Mouse (Mus musculus) liver, adult 10 weeks (tissue): ENCODE measurements around the gene Snph. TPM values are rescaled to one million over a fixed set of nuclear protein-coding genes. Genes with fewer than 3 reads are reported as not detected.

Experiments used
- polyA plus RNA-seq: library from polyadenylated mRNA; stranded (reverse); fragments of 350-450 nt; fragmentation: Illumina TruSeq; extraction: RNeasy Lipid Tissue Mini Kit (QIAGEN cat#74804); gene quantifications from one replicate; pipeline ENCODE4 v1.2.3, GENCODE M21; 2014; ENCODE audit warnings: low read depth, low replicate concordance

Gene Snph
- not detected for polyA plus RNA-seq

DNA sequence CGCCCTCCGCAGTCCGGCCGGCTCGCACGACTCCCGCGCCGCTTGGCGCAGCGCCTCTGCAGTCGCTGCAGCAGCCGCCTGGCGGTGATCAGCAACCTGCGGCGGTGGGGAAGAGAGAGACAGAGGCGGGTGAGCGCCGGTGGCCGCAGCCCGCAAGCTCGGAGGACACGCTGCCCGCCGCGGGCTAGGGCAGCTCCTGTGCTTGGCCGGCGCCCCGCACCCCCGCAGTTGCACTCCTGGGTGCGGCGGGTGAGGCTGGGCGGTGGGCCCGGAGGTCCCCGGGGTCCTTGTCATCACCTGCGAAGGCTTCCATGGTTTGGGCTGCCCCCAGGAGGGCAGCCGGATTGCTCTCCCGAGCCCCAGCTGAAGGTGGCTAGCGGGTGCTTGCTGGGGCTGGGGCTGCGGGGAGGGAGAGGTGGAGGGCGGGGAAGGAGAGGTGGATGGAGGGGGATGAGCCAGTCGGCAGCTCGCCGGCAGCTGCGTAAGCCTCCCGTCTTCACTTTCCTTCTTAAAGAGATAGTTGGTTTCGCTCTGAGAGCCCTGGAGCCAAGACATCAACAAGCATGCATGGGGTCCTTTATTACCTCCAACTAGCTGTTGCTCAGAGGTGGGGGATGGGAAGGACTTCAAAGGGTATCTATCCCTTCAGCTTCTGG, at the start of gene Snph:
TSS of gene Snph (minus strand) at position 435 of the 656 bp plus-strand sequence.

DNA sequence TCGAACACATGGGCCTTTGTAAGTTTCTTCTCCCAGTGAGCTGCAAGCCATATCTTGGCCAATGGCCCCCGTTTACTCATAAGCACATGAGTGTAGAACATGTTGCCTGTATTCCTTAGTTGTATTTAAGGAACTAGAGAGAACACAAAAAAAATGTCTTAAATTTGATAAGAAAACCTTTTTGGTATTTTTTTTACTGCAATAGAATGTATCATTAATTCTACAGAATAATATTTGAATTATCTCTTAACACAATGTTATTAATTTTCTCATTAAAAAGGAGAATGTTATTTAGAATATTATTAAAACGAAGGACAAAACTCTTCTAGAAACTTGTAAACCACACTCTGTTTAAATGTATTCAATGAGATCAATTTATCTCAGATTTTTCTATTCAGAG, 36.0 kb upstream of the Snph start, which contains the start of gene Rad21l:
TSS of gene Rad21l (minus strand) at position 101 of the 400 bp plus-strand sequence.

DNA sequence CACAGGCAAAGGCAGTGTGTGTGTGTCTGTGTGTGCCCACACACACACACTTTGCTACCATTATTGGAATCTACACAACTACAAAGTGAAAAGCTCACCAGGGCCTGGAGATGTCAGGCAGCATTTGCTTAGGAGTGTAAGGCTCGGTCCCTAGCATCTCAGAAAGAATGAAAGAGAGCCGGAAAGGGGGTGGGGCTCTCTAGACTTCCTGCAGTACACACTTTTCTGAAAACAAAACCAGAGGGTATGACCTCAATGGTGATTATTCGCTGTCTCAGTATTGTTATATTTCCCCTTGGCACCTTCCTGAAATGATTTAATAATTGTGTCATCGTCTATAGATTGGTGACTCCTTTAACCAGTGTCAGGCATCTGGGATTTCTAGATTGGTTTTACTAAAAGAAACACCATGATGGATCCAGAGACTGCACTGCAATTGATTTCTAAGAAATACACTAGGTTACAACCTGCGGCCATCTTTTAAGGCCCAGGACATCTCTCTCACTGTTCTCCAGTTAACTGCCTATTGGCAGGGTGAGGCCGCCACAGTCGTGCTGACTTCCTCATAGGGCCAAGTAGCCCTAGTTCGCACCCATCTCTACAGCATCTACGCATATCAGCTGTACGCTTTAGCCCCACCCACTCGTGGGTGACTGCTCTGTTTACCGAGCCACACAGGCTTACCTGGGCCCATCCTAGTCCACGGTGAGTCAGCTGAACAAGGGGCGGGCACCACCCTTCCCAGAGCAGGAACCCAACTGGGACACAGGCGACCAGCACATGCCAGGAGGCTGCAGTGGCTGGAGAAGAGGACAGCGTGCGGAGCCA, 60.3 kb downstream of the Snph start, which contains the start of gene Sdcbp2:
TSS of gene Sdcbp2 (plus strand) at position 750 of the 828 bp plus-strand sequence.

DNA sequence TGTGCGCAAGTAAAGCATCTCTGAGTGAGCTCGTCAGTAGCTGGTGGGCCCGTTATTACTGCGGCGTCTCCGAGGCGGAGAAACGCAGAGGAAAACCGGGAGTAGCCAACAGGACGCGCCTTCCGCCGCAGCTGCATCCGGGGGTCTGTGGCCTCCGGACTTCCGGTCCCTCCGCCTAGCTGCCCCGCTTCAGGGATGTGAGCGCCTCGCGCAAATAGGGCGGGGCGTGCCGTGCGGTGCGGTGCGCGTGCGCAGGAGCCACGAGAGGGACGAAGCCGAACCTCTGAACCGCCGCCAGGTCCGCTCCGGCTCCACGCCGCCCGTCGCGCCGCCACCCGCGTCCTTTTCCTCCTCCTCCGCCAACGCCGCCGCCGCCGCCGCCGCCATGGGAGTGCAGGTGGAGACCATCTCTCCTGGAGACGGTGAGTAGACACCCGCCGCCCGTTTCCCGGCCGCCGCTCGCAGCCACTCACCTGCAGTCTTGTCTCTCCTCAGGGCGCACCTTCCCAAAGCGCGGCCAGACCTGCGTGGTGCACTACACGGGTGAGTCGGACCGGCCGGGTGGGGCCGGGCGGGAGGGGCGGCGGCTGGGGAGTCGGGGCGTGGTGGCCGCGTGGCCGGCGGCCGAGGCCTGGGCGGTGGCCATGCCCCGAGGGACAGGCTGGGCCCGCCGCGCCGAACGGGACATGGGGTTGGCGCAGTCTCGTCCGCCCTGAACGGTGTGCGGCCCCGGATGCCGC, 89.9 kb downstream of the Snph start, which contains the start of gene Fkbp1a:
TSS of gene Fkbp1a (plus strand) at position 161 of the 740 bp plus-strand sequence.

Other genes with a start within 250 kb of the Snph start
- not detected for gene 4921509C19Rik, start 156.4 kb downstream of the Snph start, polyA plus RNA-seq
- gene Nsfl1c, start 138.4 kb downstream of the Snph start, polyA plus RNA-seq, result 33.1 TPM
- gene Fkbp1a, start 90.1 kb downstream of the Snph start, polyA plus RNA-seq, result 52.0 TPM
- not detected for gene Sdcbp2, start 60.0 kb downstream of the Snph start, polyA plus RNA-seq
- not detected for gene Rad21l, start 35.9 kb upstream of the Snph start, polyA plus RNA-seq
- not detected for gene Tmem74b, start 69.4 kb upstream of the Snph start, polyA plus RNA-seq
- gene Psmf1, start 111.6 kb upstream of the Snph start, polyA plus RNA-seq, result 6.4 TPM
- not detected for gene Rspo4, start 210.3 kb upstream of the Snph start, polyA plus RNA-seq